ENCODE assay signal across 9 mouse cellular contexts in the genomic region with DNA sequence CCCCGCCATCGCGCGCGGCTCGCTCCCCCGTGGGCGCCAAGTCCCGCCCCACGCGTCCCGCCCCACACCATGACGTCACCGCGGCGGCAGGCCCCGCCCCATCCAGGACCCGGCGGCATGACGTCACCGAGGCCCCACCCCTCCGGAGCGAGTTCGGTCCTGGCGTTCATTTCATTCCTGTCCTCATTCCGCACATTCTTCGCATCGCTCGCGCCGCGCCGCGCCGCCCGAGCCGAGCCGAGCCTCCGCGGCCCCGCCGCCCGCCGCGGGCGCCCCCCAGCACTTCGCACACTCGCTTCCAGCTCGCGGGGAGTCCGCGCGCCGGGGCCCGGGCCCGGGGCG. TPM values are rescaled to one million over a fixed set of nuclear protein-coding genes. Genes with fewer than 3 reads are reported as not detected.
DNase-seq lines count a peak whose midpoint lies in the region; ATAC-seq lines count a peak whose summit lies in the region.
"Had no signal": no experiment of that assay in that cellular context is flagged by ENCODE, and none has a peak within 500 bp of the region (broad histone marks: within the 10 kb centered on the region; RNA-seq: fewer than 3 reads in every experiment).

TSS of gene Tead1 (plus strand) at position 148 of the 342 bp plus-strand sequence.

- H3K27ac ChIP-seq in hindbrain, embryonic 13.5 days: peak within 1 kb of the TSS; percentile 88

- peaks cover 6% of the 10 kb centered on the region; the same call in 1 of the 2 replicates for H3K27me3 ChIP-seq in hindbrain, embryonic 13.5 days

- ATAC-seq in hindbrain, embryonic 13.5 days (ENCODE audit: low FRiP score): peak; percentile 85

- DNase-seq in WW6 (ENCODE audit: low read depth, low spot score): peak; percentile 73
- DNase-seq in cerebellum, postnatal 10 days: peak; percentile 100
- DNase-seq in frontal cortex, postnatal 36 days (ENCODE audit: low spot score in 2 of 2): peak; percentile 88 to 91
- DNase-seq in layer of hippocampus, postnatal 36 days: peak; percentile 94
- peak; percentile 95 for DNase-seq in lung, postnatal 10 days
- DNase-seq in retina, postnatal 7 days (ENCODE audit: low read depth, low spot score): peak; percentile 80
- peak; percentile 98 for DNase-seq in urinary bladder, adult 2 months (ENCODE audit: low spot score)

- peak within 1 kb of the TSS; percentile 81 for H3K4me2 ChIP-seq in hindbrain, embryonic 13.5 days

- H3K4me1 ChIP-seq in hindbrain, embryonic 13.5 days (replicated peaks): peaks cover 41% of the 10 kb centered on the region

- peak within 1 kb of the TSS; percentile 89 for H3K9ac ChIP-seq in hindbrain, embryonic 13.5 days

- H3K4me3 ChIP-seq in hindbrain, embryonic 13.5 days: peak within 1 kb of the TSS; percentile 84

- WGBS in hindbrain, embryonic 13.5 days: 1% methylated on average over 27 of the region's 57 CpGs

- H3K36me3 ChIP-seq in hindbrain, embryonic 13.5 days: no peaks in the 10 kb centered on the region

- H3K9me3 ChIP-seq in hindbrain, embryonic 13.5 days: peaks cover 3% of the 10 kb centered on the region; the same call in 1 of the 2 replicates

RNA-seq across cellular contexts. Expression of gene Tead1, which starts in this region (rescaled TPM):
- polyA plus RNA-seq in hindbrain, embryonic 13.5 days (2015; fragmentation: Nextera tagmentation; extraction: Ambion mirVana): 20.5 and 21.5 TPM in 2 replicates
- 10 to 100 TPM; 27.6 to 29.9 TPM for total RNA-seq in layer of hippocampus, postnatal 36 days (2021)
- polyA plus RNA-seq in urinary bladder, adult 2 months (2012; rRNA removed): 43.5 and 60.2 TPM in 2 replicates
- total RNA-seq: hematopoietic stem cell, adult 5-6 weeks had no signal

Comparison
In these comparisons a context has a peak if more than half of its experiments do, and no peak if none do; other contexts are left out.
1. Peak in every context shown above with its lines: DNase-seq, ATAC-seq, H3K4me3 ChIP-seq and H3K27ac ChIP-seq.